Mouse (Mus musculus) CD4-positive naive resting alpha-beta T cell, adult 76 days (primary cell): ENCODE data around the gene Susd6. TPM values are rescaled to one million over a fixed set of nuclear protein-coding genes. Genes with fewer than 3 reads are reported as not detected.

Experiments used
- total RNA-seq: library from RNA; stranded (reverse); gene quantifications from one replicate; pipeline ENCODE4 v1.2.4, GENCODE M21; 2023

The Susd6 gene
- 137 TPM for total RNA-seq

DNA sequence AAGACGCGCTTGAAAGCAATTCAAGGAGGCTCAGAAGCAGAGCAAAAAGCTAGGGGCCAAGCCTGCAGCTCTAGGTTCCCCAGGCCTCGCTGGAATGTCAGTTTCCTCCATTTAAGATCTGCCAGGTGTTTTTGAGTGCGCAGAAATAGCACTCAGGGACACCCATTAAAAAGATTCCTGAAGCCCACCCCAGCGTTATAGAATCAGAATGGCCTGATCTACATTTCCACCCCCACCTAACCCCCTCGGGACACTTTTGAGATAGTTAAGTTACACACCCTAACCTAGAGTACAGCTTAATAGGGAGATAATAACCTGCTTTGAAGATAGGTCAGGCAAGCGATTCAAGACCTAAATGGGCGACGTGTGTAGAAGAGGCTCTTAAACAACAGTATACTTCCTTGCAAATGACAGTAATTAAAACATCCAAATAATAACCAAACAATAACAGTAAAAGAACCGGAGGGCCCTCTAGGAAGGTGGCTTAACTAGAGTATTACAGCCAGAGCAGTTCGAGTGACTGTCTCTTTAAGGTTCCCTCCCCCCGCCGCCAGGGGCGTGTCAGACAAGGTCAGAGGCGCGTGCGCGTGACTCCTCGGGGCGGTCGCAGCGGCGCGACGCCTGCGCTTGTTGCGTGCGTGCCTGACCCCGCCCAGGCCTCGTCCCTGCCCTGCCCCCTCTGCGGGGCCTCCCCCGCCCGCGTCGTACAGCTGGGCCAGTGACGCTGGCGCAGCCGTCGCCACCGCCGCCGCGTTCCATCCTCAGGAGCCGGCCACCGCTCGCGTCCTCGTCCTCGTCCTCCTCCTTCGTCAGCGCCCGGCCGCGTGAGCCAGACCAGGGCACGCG lies at the start of gene Susd6:
Gene Susd6 (plus strand): TSS at position 662 of the 846 bp plus-strand sequence.

DNA sequence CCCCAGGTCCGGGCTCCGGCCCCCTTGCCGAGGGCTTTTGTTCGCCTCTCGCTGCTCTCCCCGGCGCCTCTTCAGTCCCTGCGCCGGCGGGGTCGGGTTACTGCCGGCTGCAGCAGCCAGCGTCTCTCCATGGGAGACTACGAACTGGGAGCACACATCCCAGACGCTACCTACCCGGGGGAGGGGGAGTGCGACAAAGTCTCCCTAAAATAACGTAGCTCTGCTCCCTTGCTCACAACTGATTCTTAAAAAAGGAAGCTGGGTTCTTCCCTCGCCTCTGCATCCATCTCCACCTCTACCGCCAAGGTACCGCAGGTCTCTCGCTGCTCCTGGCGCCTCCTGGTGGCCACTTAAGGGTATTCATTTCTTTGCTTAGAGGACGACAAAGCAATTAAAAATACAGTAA lies 29.9 kb upstream of the Susd6 start, which contains the start of gene Ccdc177:
Gene Ccdc177 (minus strand): TSS at position 292 of the 406 bp plus-strand sequence.

Other genes starting within 250 kb of the Susd6 start
- gene Slc39a9, start 146.6 kb upstream of the Susd6 start, total RNA-seq, result 30.9 TPM
- 80.0 TPM for gene Erh, start 146.2 kb upstream of the Susd6 start, total RNA-seq
- gene Plekhd1, start 97.9 kb upstream of the Susd6 start, total RNA-seq, result 1.3 TPM
- gene Ccdc177, start 29.8 kb upstream of the Susd6 start, total RNA-seq, result not detected
- gene Srsf5, start 155.0 kb downstream of the Susd6 start, total RNA-seq, result 1,369 TPM
- gene Slc10a1, start 178.2 kb downstream of the Susd6 start, total RNA-seq, result not detected
- gene Smoc1, start 236.3 kb downstream of the Susd6 start, total RNA-seq, result 0.85 TPM